Mouse (Mus musculus) forebrain, embryonic 14.5 days (tissue): ENCODE measurements around the gene Bpifb1. TPM values are rescaled to one million over a fixed set of nuclear protein-coding genes. Genes with fewer than 3 reads are reported as not detected.
A peak's percentile ranks its signal among the peaks of the same experiment; 100 is the strongest.
"Not testable (repeated sequence)": the region's sequence is repeated elsewhere in the genome, so short reads cannot be mapped to it uniquely, and the experiment has no call there.

Experiments
- ATAC-seq: fragments of 200-750 bp; cut with Nextera tagmentation; 2 replicates; pipeline ENCODE4 v1.8.0; 2017; ENCODE audit warnings: mild to moderate bottlenecking, moderate library complexity
- DNase-seq: peaks from one replicate; pipeline ENCODE4 v3.0.0-alpha.2; 2015; ENCODE audit warnings: low spot score
- H3K27ac ChIP-seq: fragments of 300-500 bp; sonication (generic); 2 replicates; pipeline ENCODE4 v1.5.1; 2014; ENCODE audit warnings: low read depth, mild to moderate bottlenecking, control low read depth, low read length, moderate library complexity
- H3K27me3 ChIP-seq: fragments of 300-500 bp; sonication (generic); replicated peaks from 2 replicates; pipeline ENCODE4 v1.6.1; 2014; ENCODE audit warnings: low read length, control low read depth, mixed read lengths; ENCODE audit not compliant: control insufficient read depth, insufficient read depth
- H3K36me3 ChIP-seq: fragments of 300-500 bp; sonication (generic); 2 replicates; pipeline ENCODE4 v1.6.1; 2014; ENCODE audit warnings: low read length, control low read depth; ENCODE audit not compliant: control insufficient read depth, insufficient read depth
- H3K4me1 ChIP-seq: fragments of 300-500 bp; sonication (generic); 2 replicates; pipeline ENCODE4 v1.6.1; 2014; ENCODE audit warnings: antibody characterized with exemption, low read length, control low read depth; ENCODE audit not compliant: control insufficient read depth, insufficient read depth
- H3K4me2 ChIP-seq: fragments of 300-500 bp; sonication (generic); 2 replicates; pipeline ENCODE4 v1.6.1; 2014; ENCODE audit warnings: mild to moderate bottlenecking, control low read depth, low read length
- H3K4me3 ChIP-seq: fragments of 300-500 bp; sonication (generic); 2 replicates; pipeline ENCODE4 v1.5.1; 2014; ENCODE audit warnings: low read depth, low read length, control low read depth
- H3K9ac ChIP-seq: fragments of 300-500 bp; sonication (generic); 2 replicates; pipeline ENCODE4 v1.6.1; 2014; ENCODE audit warnings: mild to moderate bottlenecking, low read length, control low read depth, moderate library complexity
- H3K9me3 ChIP-seq: fragments of 300-500 bp; sonication (generic); replicated peaks from 2 replicates; pipeline ENCODE4 v1.6.1; 2016; ENCODE audit warnings: low read length, control low read depth, mixed read lengths; ENCODE audit not compliant: control insufficient read depth
- WGBS: fragments of 180-500 bp; shearing (Covaris S2); extraction: QIAGEN DNeasy Blood & Tissue Kit; methylation state at CpG from one replicate; pipeline ENCODE4 v1.1.7; 2014; 5-methylcytosine and 5-hydroxymethylcytosine counted together
- polyA plus RNA-seq: library from polyadenylated mRNA; unstranded; fragments of >200 nt; fragmentation: Nextera tagmentation; extraction: Ambion mirVana; gene quantifications from 2 replicates; pipeline ENCODE4 v1.2.1, GENCODE M21; 2014

Bpifb1 gene
- polyA plus RNA-seq, 1 experiment from 2014 or later, result 0.28 TPM

GRCm38 (mm10) chr2:154173313-154173712 is 17.3 kb upstream of the Bpifb1 start:
- H3K4me2 ChIP-seq, result no peak overlapping the region
- no peaks in the 10 kb centered on the region for H3K4me1 ChIP-seq
- no peak overlapping the region for H3K9ac ChIP-seq
- ATAC-seq, result no peak
- WGBS, result 40% methylated on average over 1 of the region's 1 CpGs
- DNase-seq, result peak; percentile 66
- no peaks in the 10 kb centered on the region for H3K36me3 ChIP-seq
- no peaks in the 10 kb centered on the region for H3K9me3 ChIP-seq
- H3K27me3 ChIP-seq, result no peaks in the 10 kb centered on the region
- H3K4me3 ChIP-seq, result no peak overlapping the region
- no peak overlapping the region for H3K27ac ChIP-seq

GRCm38 (mm10) chr2:154181900-154182299 is 8.7 kb upstream of the Bpifb1 start:
- H3K9ac ChIP-seq, H3K27ac ChIP-seq, ATAC-seq: not testable (repeated sequence)

GRCm38 (mm10) chr2:154183061-154183460 is 7.6 kb upstream of the Bpifb1 start:
- not testable (repeated sequence) for H3K9ac ChIP-seq, H3K9me3 ChIP-seq, ATAC-seq, H3K27me3 ChIP-seq, H3K4me3 ChIP-seq, H3K4me2 ChIP-seq, H3K27ac ChIP-seq, H3K4me1 ChIP-seq, DNase-seq, H3K36me3 ChIP-seq
- 82% methylated on average over 4 of the region's 4 CpGs for WGBS

More at GRCm38 (mm10) chr2:154181900-154182299, 8.7 kb upstream of the Bpifb1 start:
- H3K27me3 ChIP-seq, DNase-seq, H3K4me3 ChIP-seq, H3K4me1 ChIP-seq, H3K4me2 ChIP-seq, H3K36me3 ChIP-seq, H3K9me3 ChIP-seq: not testable (repeated sequence)
- 83% methylated on average over 7 of the region's 7 CpGs for WGBS

- no peaks in the 10 kb centered on the region for H3K9me3 ChIP-seq
- no peak overlapping the region for H3K9ac ChIP-seq
- H3K36me3 ChIP-seq, result no peaks in the 10 kb centered on the region
- WGBS, result 87% methylated on average over 6 of the region's 6 CpGs
- H3K4me2 ChIP-seq, result no peak overlapping the region
- no peak overlapping the region for H3K4me3 ChIP-seq
- H3K27ac ChIP-seq, result no peak overlapping the region
- H3K4me1 ChIP-seq, result no peaks in the 10 kb centered on the region
- no peak for ATAC-seq
- no peak for DNase-seq
- H3K27me3 ChIP-seq, result no peaks in the 10 kb centered on the region
Observed at GRCm38 (mm10) chr2:154185319-154185718, 5.3 kb upstream of the Bpifb1 start.

GRCm38 (mm10) chr2:154185748-154186147 is 4.9 kb upstream of the Bpifb1 start:
- no peak for ATAC-seq
- WGBS, result 87% methylated on average over 3 of the region's 3 CpGs

GRCm38 (mm10) chr2:154187468-154187867 is 3.1 kb upstream of the Bpifb1 start:
- Histone ChIP-seq H3K9me3 (no peaks in the 10 kb centered on the region), H3K4me1 (no peaks in the 10 kb centered on the region), H3K27ac (no peak overlapping the region), H3K27me3 (no peaks in the 10 kb centered on the region), H3K36me3 (no peaks in the 10 kb centered on the region), H3K9ac (no peak overlapping the region), H3K4me3 (no peak overlapping the region), H3K4me2 (no peak overlapping the region)
- ATAC-seq (no peak), DNase-seq (peak; percentile 17)
- 44% methylated on average over 5 of the region's 5 CpGs for WGBS

More at GRCm38 (mm10) chr2:154185748-154186147, 4.9 kb upstream of the Bpifb1 start:
- H3K4me2 ChIP-seq, result no peak overlapping the region
- H3K9me3 ChIP-seq, result no peaks in the 10 kb centered on the region
- no peak overlapping the region for H3K4me3 ChIP-seq
- no peak overlapping the region for H3K9ac ChIP-seq
- H3K4me1 ChIP-seq, result no peaks in the 10 kb centered on the region
- no peak for DNase-seq
- no peaks in the 10 kb centered on the region for H3K36me3 ChIP-seq
- H3K27me3 ChIP-seq, result no peaks in the 10 kb centered on the region
- no peak overlapping the region for H3K27ac ChIP-seq

- H3K27ac ChIP-seq, result no peak overlapping the region
- no peaks in the 10 kb centered on the region for H3K9me3 ChIP-seq
- H3K4me2 ChIP-seq, result no peak overlapping the region
- 82% methylated on average over 7 of the region's 7 CpGs for WGBS
- H3K4me3 ChIP-seq, result no peak overlapping the region
- no peaks in the 10 kb centered on the region for H3K27me3 ChIP-seq
- ATAC-seq (no peak), DNase-seq (no peak)
- H3K4me1 ChIP-seq, result no peaks in the 10 kb centered on the region
- H3K36me3 ChIP-seq, result no peaks in the 10 kb centered on the region
- H3K9ac ChIP-seq, result no peak overlapping the region
Observed at GRCm38 (mm10) chr2:154189877-154190434, 662 bp upstream of the Bpifb1 start.

- no peak overlapping the region for H3K27ac ChIP-seq
- no peak overlapping the region for H3K4me2 ChIP-seq
- DNase-seq (no peak), ATAC-seq (no peak)
- no peaks in the 10 kb centered on the region for H3K36me3 ChIP-seq
- H3K9ac ChIP-seq, result no peak overlapping the region
- H3K27me3 ChIP-seq, result no peaks in the 10 kb centered on the region
- H3K4me3 ChIP-seq, result no peak overlapping the region
- WGBS, result 87% methylated on average over 2 of the region's 2 CpGs
- H3K4me1 ChIP-seq, result no peaks in the 10 kb centered on the region
- no peaks in the 10 kb centered on the region for H3K9me3 ChIP-seq
Observed at GRCm38 (mm10) chr2:154192141-154192540, 1.5 kb downstream of the Bpifb1 start.

- 91% methylated on average over 4 of the region's 4 CpGs for WGBS
- no peak for DNase-seq
- ATAC-seq, result no peak
- Histone ChIP-seq H3K9me3 (no peaks in the 10 kb centered on the region), H3K4me1 (no peaks in the 10 kb centered on the region), H3K36me3 (no peaks in the 10 kb centered on the region), H3K27ac (no peak overlapping the region), H3K4me2 (no peak overlapping the region), H3K4me3 (no peak overlapping the region), H3K27me3 (no peaks in the 10 kb centered on the region), H3K9ac (no peak overlapping the region)
Observed at GRCm38 (mm10) chr2:154193071-154193470, 2.5 kb downstream of the Bpifb1 start.
